Mouse (Mus musculus) myocyte (in vitro differentiated cells): ENCODE measurements around the gene Midn.

Source experiments
- CEBPB ChIP-seq: IDR thresholded peaks from 2 replicates; pipeline ENCODE4 v1.6.1; 2011; ENCODE audit warnings: mild to moderate bottlenecking, moderate library complexity; ENCODE audit not compliant: poor library complexity, insufficient read depth, severe bottlenecking
- E2F4 ChIP-seq: IDR thresholded peaks from one replicate; pipeline ENCODE4 v1.6.1; 2011; ENCODE audit warnings: mild to moderate bottlenecking, control low read depth, moderate library complexity; ENCODE audit not compliant: insufficient read depth
- MAX ChIP-seq: IDR thresholded peaks from one replicate; pipeline ENCODE4 v1.6.1; 2011; ENCODE audit warnings: low read depth, mild to moderate bottlenecking, control low read depth
- MYOD1 ChIP-seq, 3 experiments: IDR thresholded peaks; one replicate each; pipeline ENCODE4 v1.6.1; 2011; ENCODE audit warnings: control low read depth in 2 of 3, low read depth in 2 of 3, mild to moderate bottlenecking in 2 of 3, moderate library complexity in 1 of 3; ENCODE audit not compliant: insufficient read length in 2 of 3, control insufficient read depth in 1 of 3
- MYOG ChIP-seq, 3 experiments: IDR thresholded peaks; one replicate each; pipeline ENCODE4 v1.6.1; 2011; ENCODE audit warnings: control low read depth in 2 of 3, low read depth in 2 of 3, mild to moderate bottlenecking in 2 of 3; ENCODE audit not compliant: insufficient read length in 2 of 3, control insufficient read depth in 1 of 3, insufficient read depth in 1 of 3
- POLR2A ChIP-seq: IDR thresholded peaks from one replicate; pipeline ENCODE4 v1.6.1; 2011; ENCODE audit warnings: low read depth, mild to moderate bottlenecking, control low read depth, moderate library complexity; ENCODE audit not compliant: insufficient read length
- POLR2AphosphoS2 ChIP-seq: IDR thresholded peaks from one replicate; pipeline ENCODE4 v1.6.1; 2011; ENCODE audit warnings: low read depth, control low read depth; ENCODE audit not compliant: insufficient read length
- REST ChIP-seq: IDR thresholded peaks from one replicate; pipeline ENCODE4 v1.6.1; 2011; ENCODE audit warnings: mild to moderate bottlenecking, control low read depth, moderate library complexity; ENCODE audit not compliant: insufficient read depth, insufficient read length
- TCF3 ChIP-seq: IDR thresholded peaks from one replicate; pipeline ENCODE4 v1.6.1; 2011; ENCODE audit warnings: low read depth, control low read depth; ENCODE audit not compliant: insufficient read length
- USF1 ChIP-seq: IDR thresholded peaks from one replicate; pipeline ENCODE4 v1.6.1; 2011; ENCODE audit warnings: low read depth, mild to moderate bottlenecking, control low read depth, moderate library complexity

GRCm38 (mm10) chr10:80139439-80139775 is 8.7 kb upstream of the Midn start:
- TF ChIP-seq USF1 = no peak
- TF ChIP-seq MAX = no peak
- TF ChIP-seq POLR2A = no peak
- no peak for TF ChIP-seq TCF3
- TF ChIP-seq E2F4 = no peak
- TF ChIP-seq POLR2AphosphoS2 = no peak
- TF ChIP-seq MYOG (IDR thresholded peaks at IDR 0.05; ENCODE audit: control insufficient read depth in 1 of 3, insufficient read depth in 1 of 3, insufficient read length in 2 of 3, low read depth in 2 of 3) = no peak
- TF ChIP-seq MYOD1 (IDR thresholded peaks at IDR 0.05; ENCODE audit: control insufficient read depth in 1 of 3, insufficient read length in 2 of 3, low read depth in 2 of 3) = no peak
- TF ChIP-seq REST = no peak
- TF ChIP-seq CEBPB = no peak
